Mouse (Mus musculus) cerebellum, postnatal 36 days (tissue): ENCODE measurements around the gene Ccnb2.
"Not testable (repeated sequence)": the region's sequence is repeated elsewhere in the genome, so short reads cannot be mapped to it uniquely, and the experiment has no call there.

Experiments used
- DNase-seq, 2 experiments: peaks; one replicate each; pipeline ENCODE4 v3.0.0; 2021 to 2022; ENCODE audit warnings: mixed read lengths in 2 of 2

Gene Ccnb2

GRCm38 (mm10) chr9:70421257-70422056, at the start of gene Ccnb2:
Ccnb2 (minus strand) TSS chr9:70421547.
- peak; percentile 70 to 73 for DNase-seq

DNA sequence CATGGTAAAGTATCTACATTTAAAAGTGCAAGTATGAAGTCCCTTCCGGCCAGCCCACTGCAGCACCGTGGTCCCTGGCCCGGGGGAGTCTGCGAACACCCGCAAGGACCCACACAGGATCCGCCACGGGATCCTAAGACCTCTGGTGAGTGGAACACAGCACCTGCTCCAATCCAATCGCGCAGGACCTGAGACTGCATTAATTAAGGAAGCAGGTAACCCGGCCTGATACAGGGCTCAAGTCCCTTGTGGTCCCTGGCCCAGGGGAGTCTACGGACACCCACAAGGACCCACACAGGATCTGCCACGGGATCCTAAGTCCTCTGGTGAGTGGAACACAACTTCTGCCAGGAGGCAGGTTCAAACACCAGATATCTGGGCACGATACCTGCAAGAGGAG, 41.7 kb upstream of the Ccnb2 start:
- DNase-seq, result not testable (repeated sequence)

GRCm38 (mm10) chr9:70452371-70452770, 31.0 kb upstream of the Ccnb2 start:
- DNase-seq, result no peak

GRCm38 (mm10) chr9:70449072-70449471, 27.7 kb upstream of the Ccnb2 start:
- DNase-seq, result no peak

DNA sequence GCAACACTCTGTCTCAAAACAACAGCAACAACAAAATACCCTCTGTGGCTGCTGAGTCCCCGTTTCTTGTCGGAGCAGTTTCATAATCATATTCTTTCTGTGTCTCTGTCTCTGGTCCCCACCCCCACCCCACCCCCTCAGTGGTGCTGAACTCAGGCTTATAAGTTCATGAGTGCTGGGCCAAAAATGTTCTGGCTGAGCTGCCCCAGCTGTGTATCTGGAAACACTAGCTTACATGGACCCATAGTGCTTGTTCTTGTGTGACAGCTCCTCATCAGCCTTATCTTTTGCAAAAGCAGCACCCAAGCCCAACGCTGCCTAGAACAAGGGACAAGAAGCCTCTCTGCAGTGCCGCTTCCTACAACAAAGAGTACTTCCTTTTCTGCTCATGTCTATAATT, 18.6 kb upstream of the Ccnb2 start:
- no peak for DNase-seq

DNA sequence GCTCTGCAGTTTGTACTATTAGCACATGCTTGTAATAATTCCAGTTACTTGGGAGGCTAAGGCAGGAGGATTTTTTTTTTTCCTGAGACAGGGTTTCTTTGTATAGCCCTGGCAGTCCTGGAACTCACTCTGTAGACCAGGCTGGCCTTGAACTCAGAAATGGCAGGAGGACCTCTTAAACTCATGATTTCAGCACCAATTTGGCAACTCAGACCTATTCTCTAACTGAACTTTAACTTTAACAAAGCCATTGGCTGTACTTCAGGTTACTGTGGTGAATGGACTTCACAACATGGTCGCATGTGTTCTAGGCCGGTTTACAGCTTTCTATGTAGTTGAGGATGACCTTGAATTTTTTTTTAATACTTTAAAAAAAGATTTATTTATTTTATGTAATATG, 1.3 kb upstream of the Ccnb2 start:
- no peak for DNase-seq

DNA sequence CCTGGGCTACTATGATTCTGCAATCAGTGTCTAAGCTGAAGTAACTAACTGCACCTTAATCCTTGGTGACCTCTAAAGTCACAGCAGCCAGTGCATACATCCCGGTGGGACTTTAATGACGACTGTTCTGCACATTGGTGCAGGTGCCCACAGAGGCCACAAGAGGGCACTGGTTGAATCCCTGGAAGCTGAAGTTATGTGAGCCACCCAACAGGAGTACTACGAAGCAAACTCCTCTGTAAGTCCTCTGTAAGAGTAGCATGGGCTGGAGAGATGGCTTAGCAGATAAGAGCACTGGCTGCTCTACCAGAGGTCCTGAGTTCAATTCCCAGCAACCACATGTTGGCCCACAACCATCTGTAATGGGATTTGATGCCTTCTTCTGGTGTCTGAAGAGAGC, 4.9 kb downstream of the Ccnb2 start:
- DNase-seq, result no peak

GRCm38 (mm10) chr9:70413038-70413437, 8.3 kb downstream of the Ccnb2 start:
- DNase-seq, result no peak

- no peak for DNase-seq
Measured at GRCm38 (mm10) chr9:70410668-70411067, 10.7 kb downstream of the Ccnb2 start.

GRCm38 (mm10) chr9:70409743-70410142, 11.6 kb downstream of the Ccnb2 start:
- DNase-seq, result no peak

DNA sequence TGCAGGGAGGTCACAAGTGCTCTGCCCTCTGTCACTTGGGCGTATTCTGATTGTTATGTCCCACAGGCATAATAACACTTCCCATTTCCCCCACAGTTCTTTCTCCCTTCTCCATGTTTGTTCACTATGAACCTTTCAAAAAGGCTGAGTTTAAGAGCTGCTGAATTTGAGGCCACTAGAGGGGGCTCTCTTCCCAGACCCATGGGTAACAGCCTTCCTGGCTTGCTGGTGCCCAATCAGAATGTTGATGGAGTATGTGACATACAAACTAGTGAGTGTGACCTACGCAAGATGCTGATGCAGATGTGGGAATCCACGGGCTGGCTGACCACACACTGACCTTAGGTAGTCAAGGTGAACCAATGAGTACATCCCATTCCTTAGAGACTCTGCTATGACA, 12.6 kb downstream of the Ccnb2 start:
- no peak for DNase-seq

GRCm38 (mm10) chr9:70406596-70406995, 14.8 kb downstream of the Ccnb2 start:
- no peak for DNase-seq

DNA sequence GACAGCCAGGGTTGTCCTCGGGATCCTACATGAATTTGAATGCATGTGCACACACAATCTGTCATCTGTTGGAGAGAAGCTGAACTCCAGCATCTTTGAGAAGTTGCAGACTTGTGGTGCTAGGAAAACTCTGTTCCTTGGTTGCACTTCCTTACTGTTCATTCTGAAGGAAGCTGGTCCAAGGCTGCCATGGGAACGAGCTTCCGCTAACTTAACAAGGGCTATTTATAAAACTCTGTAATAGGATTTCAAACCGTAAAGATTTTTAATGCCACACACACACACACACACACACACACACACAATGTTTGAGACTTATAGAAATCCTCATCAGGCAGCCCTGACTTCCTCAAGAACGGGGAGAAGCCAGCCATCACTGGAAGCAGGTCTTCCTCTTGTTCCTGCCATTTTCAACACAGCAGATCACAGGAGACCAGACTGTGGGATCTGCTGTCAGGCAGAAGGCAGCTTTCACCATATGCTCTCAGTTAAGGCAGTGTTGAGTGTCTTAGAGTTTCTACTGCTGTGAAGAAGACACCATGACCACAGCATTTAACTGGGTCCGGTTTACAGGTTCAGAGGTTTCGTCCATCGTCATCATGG, 19.3 kb downstream of the Ccnb2 start:
- DNase-seq, result no peak

- DNase-seq, result no peak
Measured at GRCm38 (mm10) chr9:70396083-70396482, 25.3 kb downstream of the Ccnb2 start.

DNA sequence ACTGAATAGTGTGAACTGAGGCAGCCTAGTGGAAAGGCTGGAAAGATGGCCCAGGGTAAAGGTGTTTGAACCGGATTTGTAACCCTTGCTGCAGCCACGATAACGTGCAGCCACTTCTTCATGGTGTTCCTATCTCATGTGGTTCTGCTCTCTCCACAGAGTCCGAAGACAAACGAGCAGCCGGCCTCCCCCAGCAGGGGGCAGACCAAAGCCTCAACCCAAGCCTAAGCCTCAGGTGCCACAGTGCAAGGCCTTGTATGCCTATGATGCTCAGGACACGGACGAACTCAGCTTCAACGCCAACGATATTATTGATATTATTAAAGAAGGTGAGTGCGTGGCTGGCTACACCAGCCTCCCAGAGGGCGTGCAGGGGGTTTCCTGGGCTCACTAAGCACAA, 25.7 kb downstream of the Ccnb2 start:
- DNase-seq, result no peak

- DNase-seq, result peak; percentile 7 to 17
Measured at GRCm38 (mm10) chr9:70392563-70392907, 28.8 kb downstream of the Ccnb2 start.

DNA sequence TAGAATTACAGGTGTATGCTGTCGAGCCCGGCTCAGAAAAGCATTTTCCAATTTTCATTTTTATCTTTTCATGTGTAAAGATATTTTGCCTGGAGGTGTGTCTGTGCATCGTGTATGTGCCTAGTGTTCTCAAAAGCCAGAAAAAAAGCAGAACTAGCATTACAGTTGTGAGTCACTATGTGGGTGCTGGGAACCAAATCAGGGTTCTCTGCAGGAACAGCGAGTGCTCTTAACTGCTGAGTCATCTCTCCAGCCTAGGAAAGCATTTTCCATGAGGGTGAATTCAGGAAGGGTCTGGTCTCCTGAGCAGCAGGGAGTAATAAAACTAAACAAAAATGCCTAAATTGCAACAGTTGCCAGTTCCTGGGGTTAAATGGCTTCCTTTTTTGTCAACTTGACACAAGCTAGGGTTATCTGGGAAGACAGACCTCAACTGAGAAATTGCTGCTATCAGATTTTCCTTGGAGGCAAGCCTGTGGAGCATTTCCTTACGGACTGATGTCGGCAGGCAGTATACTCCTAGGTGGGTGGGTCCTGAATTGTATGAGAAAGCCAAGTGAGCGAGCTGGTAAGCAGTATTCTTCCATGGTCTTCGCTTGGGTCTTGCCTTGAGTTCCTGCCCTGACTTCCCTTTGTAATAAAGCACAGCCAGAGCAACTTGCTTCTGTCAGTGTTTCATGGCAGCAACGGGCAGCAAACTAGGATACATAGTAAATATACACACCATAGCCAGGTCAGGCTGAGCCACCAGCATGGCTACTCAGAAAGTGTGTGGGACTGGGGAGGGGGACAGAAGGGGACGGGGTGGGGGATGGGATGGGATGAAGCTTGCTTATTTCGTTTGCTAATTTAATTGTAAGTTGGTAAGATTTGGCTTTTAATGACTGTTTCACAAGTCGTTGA, 29.4 kb downstream of the Ccnb2 start:
- no peak for DNase-seq

- no peak for DNase-seq
Measured at GRCm38 (mm10) chr9:70391042-70391441, 30.3 kb downstream of the Ccnb2 start.

GRCm38 (mm10) chr9:70389548-70389947, 31.8 kb downstream of the Ccnb2 start:
- no peak for DNase-seq

DNA sequence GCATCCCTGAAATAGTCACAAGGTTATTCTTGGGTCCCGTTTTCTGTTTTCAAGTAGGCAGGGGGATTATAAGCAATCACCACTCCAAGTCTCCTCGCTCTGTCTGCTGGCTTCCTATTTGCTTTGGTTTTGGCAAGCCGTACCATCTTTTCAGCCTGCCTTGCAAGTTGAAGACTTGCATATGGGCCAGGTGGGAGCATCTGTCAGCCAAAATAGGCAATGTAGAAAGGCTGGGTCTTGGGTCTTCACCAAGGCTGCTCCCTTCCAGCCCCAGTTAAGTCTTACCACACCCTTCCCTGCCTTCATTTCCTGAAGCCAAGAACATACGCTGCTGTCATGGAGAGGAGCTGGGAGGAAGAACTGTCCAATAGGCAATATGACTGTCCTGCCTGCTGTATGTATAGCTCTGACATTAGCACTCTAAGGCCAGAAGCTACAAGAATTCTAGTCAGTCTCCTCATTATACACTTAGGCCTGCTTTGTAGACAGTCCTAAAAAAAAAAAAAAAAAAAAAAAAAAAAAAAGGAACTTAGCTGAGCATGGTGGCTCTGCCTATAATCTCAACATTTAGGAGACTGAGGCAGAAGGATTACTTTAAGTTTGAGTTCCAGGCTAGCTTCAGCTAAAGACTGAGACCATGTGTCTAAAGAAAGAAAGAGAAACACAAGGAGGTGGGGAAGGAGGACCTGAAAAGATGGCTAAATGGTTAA, 33.8 kb downstream of the Ccnb2 start:
- DNase-seq, result no peak

DNA sequence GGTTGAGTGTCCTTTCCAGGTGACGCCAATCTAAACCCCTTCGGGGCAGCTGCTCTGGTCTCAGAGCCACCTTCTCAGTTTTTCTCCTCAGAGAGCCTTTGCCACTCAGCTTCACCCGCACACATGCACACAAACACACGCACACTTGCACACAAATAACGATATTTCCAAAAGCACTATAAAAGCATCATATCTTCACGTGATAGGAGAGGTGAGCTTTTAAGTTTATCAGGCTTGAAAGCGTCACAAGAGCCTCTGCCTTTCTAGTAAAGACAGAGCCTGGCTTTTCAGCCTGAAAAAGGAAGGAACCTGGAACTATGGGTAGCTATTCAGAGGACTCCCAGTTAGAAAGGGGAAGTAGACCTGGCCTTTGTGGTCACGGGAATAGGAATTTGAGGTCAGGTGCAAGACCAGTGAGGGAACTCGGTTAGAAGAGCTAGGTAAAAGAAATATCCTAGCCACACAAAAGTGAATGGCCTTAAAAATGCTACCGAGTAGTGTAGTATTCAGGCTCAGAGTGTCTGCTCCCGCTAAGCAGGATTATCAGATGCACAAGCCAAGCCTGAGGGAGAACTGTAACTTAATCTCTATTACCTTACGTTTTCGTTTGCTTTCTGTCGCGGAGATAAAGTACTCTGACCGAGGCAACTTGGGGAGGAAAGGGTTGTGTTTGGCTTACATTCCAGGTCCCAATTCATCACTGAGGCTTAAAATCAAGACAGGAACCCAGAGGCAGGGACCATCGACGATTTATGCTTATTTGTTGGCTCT, 36.2 kb downstream of the Ccnb2 start:
- DNase-seq, result no peak

GRCm38 (mm10) chr9:70384494-70384893, 36.9 kb downstream of the Ccnb2 start:
- DNase-seq, result no peak
